Mouse (Mus musculus): ENCODE measurements at regions not wholly inside any gene's neighbourhood (a gene's known extent, or its start where the extent isn't known, plus 50 kb on each side); places are given as distances from the start of the nearest gene placed in this dataset.

DNA sequence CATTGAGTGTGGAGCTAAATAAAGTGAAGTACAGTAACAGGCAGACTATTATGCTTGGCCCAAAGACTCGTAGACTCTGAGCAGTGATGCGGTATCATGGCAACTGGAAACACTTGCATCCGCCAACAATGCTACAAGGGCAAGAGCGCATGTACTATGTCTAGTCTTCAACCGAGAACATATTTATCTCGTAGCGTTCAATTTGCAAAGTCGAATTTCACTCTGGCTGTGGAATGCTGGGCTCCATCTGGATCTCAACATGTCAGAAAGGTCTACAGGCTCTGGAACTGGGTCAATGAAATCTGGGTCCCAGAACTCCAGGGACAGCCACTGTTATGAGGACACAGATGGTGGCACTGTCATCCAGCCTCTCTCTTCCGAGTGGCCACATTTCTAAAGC lies 359.7 kb downstream of the Plk2 start:
- DNase-seq: peak; percentile 8
- intact Hi-C loops (cut with DNase I): no loop called here

GRCm38 (mm10) chr13:110756877-110757276 lies 362.0 kb downstream of the Plk2 start:
- DNase-seq: no peak
- intact Hi-C loops (cut with DNase I): no loop called here

DNA sequence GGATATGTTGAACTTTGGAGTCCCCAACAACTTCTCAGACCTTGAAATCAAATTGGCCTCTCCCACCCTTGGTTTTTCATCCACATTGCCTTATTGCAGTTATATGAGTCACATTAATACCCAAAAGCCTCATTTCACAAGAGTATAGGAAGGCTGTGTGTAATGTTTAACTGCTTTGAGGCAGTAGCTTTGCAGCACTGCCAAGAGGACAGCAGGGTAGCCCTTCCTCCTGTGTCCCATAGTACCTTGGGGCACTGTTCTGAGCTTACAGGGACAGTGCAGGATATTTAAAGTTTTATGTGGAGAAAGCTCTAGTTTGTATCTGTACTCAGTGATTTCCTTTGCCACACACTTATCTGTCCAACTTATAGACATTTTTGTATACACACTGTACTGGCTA lies 374.4 kb downstream of the Plk2 start:
- no peak for DNase-seq
- intact Hi-C loops (cut with DNase I): no loop called here

DNA sequence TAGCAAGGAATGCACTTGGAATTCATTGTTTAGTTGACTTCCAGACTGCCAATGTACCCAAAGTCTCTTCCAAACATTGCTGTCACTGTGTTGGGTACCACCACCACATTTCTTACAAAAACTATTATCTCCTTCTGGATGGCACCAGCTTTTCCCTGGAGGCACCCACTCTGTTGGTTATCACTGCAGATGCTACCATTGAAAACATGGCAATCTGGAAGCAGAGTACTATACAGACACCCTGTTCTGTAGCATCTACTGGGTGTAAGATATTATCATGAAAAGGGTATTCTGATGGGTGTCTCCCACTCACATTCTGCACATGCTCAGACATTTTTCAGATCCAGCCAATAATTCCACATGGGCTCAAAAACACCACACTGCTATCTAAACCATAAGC lies 380.4 kb downstream of the Plk2 start:
- no peak for DNase-seq
- intact Hi-C loops (cut with DNase I): no loop called here

DNA sequence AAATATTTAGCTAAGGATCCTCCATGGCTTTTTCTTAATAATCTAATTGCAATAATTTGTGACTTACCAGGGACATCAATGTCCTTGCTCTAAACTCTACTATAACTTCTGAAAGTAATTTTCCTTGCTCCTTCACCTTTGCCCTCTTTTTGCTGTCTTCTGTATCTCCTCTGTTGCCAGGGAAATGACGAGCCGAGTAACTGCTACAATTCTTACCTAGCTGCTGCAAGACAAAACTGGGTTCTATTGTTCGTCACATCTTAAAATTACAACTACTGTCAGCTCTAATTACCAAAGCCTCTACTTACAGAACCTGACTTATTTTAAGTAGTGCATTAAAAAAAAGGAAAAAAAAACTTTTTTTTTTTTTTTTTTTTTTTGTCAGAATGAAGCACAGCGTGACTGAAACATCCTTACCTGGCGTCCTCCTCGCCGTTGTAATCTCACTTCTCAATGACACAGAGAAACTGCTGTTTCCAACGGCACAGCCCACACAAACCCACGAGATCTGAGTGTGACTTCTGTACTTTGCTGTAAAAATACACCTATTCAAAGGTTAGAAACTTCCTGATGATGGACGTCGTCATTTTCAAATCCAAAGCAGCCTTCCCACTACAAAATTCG lies 389.4 kb downstream of the Plk2 start:
- intact Hi-C loops (cut with DNase I): no loop called here
- DNase-seq: no peak

GRCm38 (mm10) chr13:110784822-110785221 lies 390.0 kb downstream of the Plk2 start:
- intact Hi-C loops (cut with DNase I): no loop called here
- DNase-seq: no peak

GRCm38 (mm10) chr13:110798313-110798712 lies 403.5 kb downstream of the Plk2 start:
- intact Hi-C loops (cut with DNase I): no loop called here
- DNase-seq: no peak

DNA sequence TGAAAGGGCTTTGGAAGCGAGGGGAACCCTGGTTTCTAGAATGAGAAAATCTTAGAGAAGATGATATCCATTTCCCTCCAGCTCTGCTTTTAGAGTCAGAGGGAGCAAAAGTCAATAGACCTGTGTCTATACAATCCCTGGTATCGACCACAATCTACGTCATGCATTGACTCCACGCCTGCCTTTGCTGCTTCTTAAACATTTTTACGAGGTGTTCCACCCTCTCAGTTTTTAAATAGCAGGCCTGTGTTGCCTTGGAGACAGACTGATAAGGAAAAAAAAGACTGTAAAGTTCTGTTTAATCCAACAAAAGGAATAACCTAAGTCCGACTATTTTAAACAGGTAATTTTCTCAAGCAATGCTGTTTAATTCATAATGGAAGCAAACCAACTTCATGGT lies 408.0 kb downstream of the Plk2 start:
- intact Hi-C loops (cut with DNase I): no loop called here

DNA sequence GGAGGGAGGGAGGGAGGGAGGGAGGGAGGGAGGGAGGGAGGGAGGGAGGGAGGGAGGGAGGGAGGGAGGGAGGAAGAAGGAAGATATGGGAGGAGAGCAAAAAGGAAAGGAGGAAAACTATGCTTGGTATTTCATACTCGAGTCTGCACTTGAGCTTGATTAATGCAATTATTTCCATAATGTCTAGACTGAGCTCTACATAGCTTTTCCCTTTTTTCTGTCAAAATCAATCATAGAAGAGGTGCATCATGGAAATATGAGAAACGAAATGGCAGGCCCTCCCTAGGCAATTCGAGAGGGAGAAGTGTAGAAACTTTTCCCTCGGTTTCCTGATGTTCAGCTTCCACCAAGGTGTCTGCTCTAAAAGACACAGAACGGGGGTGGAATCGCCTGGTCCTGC lies 417.6 kb downstream of the Plk2 start:
- DNase-seq: no peak
- intact Hi-C loops (cut with DNase I): no loop called here

More for the DNA sequence above, 408.0 kb downstream of the Plk2 start:
- DNase-seq: no peak

- intact Hi-C loops (cut with DNase I): no loop called here
- DNase-seq: peak; percentile 9
These were observed 419.2 kb downstream of the Plk2 start for GRCm38 (mm10) chr13:110814066-110814465.

DNA sequence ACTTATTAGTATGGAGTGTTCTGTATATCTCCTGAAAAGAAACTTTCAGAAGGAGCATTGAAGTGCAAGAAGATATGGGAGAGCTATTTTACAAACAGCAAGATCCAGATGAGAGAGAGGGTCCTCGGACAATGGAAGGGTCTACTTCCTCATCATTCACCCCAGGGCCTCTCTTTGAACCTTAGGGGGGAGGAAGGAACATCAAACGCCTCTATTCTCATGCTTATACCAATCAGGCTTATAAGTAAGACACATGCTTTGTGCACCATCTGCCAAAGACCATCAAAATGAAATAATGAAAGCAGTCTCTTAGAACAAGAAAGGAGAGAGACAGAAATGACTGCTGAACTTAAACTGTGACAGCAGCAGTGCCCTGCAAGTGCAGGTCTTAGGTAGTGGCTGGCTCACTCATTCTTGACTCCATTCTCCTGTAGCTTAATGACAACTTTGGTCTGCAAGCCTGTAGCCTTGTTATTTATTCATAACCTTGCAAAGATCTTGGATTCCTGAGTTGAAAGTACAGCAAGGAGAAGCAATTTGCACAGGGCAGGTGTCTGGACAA lies 424.5 kb downstream of the Plk2 start:
- intact Hi-C loops (cut with DNase I): no loop called here
- DNase-seq: no peak

DNA sequence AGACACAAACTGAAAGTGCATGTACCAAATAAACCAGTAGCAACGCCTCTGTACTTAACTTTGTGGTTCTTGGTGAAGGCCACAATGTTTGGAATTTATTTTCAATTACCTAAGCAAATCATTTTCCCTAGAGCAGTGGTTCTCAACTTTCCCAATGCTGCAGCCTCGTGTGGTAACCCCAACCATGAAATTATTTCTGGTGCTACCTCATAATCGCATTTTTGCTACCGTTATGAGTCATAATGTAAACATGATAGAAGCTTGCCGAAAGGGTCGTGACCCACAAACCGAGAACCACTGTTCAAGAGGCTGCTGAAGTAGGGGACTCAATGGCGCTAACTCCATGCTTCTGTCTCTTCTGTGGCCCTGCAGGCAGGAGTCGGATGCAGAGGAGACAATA lies 429.9 kb upstream of the Actbl2 start:
- intact Hi-C loops (cut with DNase I): no loop called here
- DNase-seq: no peak

GRCm38 (mm10) chr13:110832442-110832841 lies 422.4 kb upstream of the Actbl2 start:
- DNase-seq: no peak
- intact Hi-C loops (cut with DNase I): no loop called here

DNA sequence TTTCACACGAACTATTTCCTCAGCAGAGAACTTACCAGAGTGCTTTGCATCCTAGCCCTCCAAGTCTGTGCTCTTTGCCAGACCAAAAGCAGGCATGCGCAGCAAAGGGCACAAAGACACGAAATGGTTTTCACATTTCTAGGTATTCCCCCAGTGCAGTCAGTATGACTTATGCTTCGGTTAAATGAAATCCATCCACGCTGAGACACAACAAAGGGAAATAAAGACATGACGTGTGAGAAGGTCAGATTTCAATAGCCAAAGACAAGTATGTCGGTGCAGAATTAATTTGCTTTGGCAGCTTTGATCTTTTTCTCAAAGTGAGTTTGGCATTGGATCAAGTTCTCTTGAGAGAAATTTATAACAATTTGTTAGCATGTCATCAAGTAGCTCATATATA lies 417.9 kb upstream of the Actbl2 start:
- intact Hi-C loops (cut with DNase I): no loop called here

DNA sequence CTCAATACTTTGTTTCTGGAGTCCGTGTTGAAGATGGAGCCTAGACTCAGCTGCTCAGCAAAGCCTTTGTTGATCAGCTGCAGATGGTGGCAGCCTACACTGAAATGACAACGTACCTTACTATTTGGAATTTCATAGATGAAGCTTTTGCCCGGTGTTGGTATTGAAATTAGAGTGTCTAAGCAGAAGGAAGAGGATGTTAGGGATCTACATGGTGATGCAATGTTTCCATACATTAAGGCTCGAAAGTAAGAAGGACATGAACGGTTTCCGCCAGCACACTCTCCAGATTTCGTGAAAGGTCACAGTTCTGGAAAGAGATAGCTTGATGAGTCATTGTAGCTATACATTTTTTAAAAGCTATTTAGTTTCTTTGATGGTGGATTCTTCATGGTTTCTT lies 412.9 kb upstream of the Actbl2 start:
- no peak for DNase-seq
- intact Hi-C loops (cut with DNase I): no loop called here

More for the DNA sequence above, 417.9 kb upstream of the Actbl2 start:
- no peak for DNase-seq

DNA sequence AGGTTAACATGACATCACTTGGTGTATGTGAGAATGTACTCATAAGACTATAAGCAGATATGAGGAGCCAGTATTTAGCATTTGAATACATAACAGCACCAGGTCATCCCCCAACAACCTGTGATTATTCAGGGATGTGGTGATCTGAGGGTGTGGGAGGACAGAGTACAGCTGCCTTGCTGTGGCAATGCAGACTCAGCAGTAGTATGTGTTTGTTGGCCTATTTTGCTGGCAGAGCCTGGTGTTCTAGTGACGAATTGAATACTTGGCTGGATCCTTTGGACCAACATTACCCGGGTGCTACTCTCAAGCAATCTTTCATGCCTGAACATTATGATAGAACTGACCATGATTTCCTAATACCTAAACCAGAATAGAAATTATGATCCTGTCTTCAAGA lies 409.1 kb upstream of the Actbl2 start:
- DNase-seq: no peak
- intact Hi-C loops (cut with DNase I): no loop called here

DNA sequence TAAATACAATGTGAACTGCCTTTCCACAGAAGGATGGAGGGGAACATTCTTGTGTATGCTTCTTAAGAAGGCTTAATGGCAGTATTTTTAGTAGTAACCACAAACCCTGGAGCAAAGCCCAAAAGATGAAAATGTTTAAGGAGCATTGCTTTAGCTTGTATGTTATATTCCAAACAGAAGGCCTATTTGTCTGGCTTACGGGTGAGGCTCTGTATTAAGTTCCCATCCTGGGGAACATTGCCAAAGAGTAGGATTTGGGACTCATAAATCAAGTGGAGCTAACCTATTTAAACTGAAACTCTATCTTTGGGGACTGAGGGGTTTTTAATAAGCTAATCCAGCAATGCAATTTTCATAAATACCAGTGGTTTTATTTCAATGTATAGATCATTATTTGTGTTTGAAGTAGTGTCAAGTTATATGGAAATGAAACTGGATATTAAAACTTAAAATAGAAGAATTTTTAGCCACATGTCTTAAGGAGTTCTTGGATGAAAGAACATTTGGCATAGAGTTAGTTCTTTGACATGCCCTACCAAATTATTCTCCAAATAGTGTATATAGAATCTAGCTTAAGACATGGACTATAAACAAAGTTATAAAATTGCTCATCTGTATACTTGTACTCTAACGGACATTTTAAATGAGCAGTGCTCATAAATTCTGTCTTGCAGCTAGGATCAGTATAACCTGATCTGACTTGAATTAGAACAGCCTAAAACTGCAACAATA lies 401.7 kb upstream of the Actbl2 start:
- no peak for DNase-seq
- intact Hi-C loops (cut with DNase I): no loop called here

DNA sequence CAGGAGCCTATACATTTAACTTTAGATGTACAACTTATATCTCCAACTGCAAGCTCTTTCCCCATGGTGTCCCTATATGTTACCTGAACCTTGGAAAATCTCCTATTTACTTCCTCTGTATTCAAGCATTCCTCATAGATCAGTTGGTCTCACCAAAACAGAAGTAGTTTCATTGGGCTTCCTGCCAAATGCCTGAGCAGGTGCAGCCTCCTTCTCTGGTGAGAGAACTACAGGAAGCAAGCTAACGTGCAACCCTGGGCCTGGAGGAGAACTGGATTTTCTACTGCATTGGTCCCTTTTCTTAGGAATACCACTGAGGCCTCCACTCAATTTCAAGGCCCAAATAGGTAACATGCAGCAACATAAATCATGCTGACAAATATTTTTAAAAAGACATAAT lies 400.6 kb upstream of the Actbl2 start:
- no peak for DNase-seq
- intact Hi-C loops (cut with DNase I): no loop called here

GRCm38 (mm10) chr13:110865902-110866512 lies 388.8 kb upstream of the Actbl2 start:
- intact Hi-C loops (cut with DNase I): no loop called here

GRCm38 (mm10) chr13:110866713-110867112 lies 388.1 kb upstream of the Actbl2 start:
- intact Hi-C loops (cut with DNase I): no loop called here
- no peak for DNase-seq

More at GRCm38 (mm10) chr13:110865902-110866512, 388.8 kb upstream of the Actbl2 start:
- DNase-seq: no peak

DNA sequence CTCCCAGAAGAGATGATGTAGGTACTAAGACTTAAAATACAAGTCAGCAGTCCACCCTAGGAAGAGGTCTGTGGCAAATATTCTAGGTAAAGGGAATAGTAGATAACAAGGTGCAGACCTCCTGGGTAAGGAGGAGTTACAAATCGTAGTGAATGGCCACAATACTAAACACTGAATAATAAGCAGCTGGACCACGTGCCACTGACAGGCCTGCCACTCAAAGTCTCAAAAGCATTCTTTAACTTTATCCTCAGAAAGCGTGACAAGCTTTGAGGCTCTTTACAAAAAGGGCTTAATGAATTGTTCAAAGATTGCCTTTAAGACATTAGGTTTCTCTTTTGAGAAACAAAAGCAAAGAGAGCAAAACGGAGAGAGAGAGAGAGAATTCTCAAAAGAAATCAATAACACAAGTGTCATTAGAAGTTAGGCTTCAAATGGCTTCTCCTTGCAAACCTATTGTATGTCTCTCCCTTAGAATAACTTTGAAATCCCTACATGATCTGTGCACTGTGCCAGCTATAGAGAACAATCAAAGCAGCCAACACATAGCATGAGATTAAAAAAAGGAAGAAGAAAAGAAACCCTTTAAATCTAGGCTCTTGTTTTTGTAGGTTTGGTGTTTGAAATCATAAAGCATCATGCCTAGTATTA lies 383.6 kb upstream of the Actbl2 start:
- DNase-seq: no peak
- intact Hi-C loops (cut with DNase I): no loop called here
